Mouse (Mus musculus) hindbrain, embryonic 14.5 days (tissue): ENCODE results near the gene Sept5. TPM values are rescaled to one million over a fixed set of nuclear protein-coding genes. Genes with fewer than 3 reads are reported as not detected.

ENCODE experiments used
- ATAC-seq: fragments of 200-750 bp; cut with Nextera tagmentation; 2 replicates; pipeline ENCODE4 v1.8.0; 2017; ENCODE audit warnings: moderate number of reproducible peaks, mild to moderate bottlenecking, moderate TSS enrichment, moderate library complexity; ENCODE audit not compliant: low FRiP score
- DNase-seq: peaks from one replicate; pipeline ENCODE4 v3.0.0-alpha.2; 2015; ENCODE audit warnings: low spot score
- H3K27ac ChIP-seq: fragments of 300-500 bp; sonication (generic); 2 replicates; pipeline ENCODE4 v1.5.1; 2014; ENCODE audit warnings: mild to moderate bottlenecking, moderate library complexity
- H3K27me3 ChIP-seq: fragments of 300-500 bp; sonication (generic); 2 replicates; pipeline ENCODE4 v1.6.1; 2014; ENCODE audit warnings: mild to moderate bottlenecking, low read length, mixed read lengths; ENCODE audit not compliant: control insufficient read depth, insufficient read depth
- H3K36me3 ChIP-seq: fragments of 300-500 bp; sonication (generic); replicated peaks from 2 replicates; pipeline ENCODE4 v1.6.1; 2014; ENCODE audit not compliant: control insufficient read depth, insufficient read depth
- H3K4me1 ChIP-seq: fragments of 300-500 bp; sonication (generic); replicated peaks from 2 replicates; pipeline ENCODE4 v1.6.1; 2014; ENCODE audit warnings: antibody characterized with exemption, low read length, mixed read lengths; ENCODE audit not compliant: control insufficient read depth, insufficient read depth
- H3K4me2 ChIP-seq: fragments of 300-500 bp; sonication (generic); replicated peaks from 2 replicates; pipeline ENCODE4 v1.6.1; 2014; ENCODE audit warnings: mild to moderate bottlenecking, moderate library complexity
- H3K4me3 ChIP-seq: fragments of 300-500 bp; sonication (generic); replicated peaks from 2 replicates; pipeline ENCODE4 v1.5.1; 2014; ENCODE audit warnings: mild to moderate bottlenecking, low read length
- H3K9ac ChIP-seq: fragments of 300-500 bp; sonication (generic); 2 replicates; pipeline ENCODE4 v1.6.1; 2014
- H3K9me3 ChIP-seq: fragments of 300-500 bp; sonication (generic); 2 replicates; pipeline ENCODE4 v1.6.1; 2016; ENCODE audit warnings: low read length; ENCODE audit not compliant: control insufficient read depth
- WGBS: fragments of 180-500 bp; shearing (Covaris S2); extraction: QIAGEN DNeasy Blood & Tissue Kit; methylation state at CpG from one replicate; pipeline ENCODE4 v1.1.7; 2014; 5-methylcytosine and 5-hydroxymethylcytosine counted together
- polyA plus RNA-seq: library from polyadenylated mRNA; unstranded; fragments of >200 nt; fragmentation: Nextera tagmentation; extraction: Ambion mirVana; gene quantifications from 2 replicates; pipeline ENCODE4 v1.2.1, GENCODE M21; 2014

Gene Sept5
- polyA plus RNA-seq, 1 experiment from 2014 or later = 192 TPM

- Histone ChIP-seq H3K4me1 (peaks cover 43% of the 10 kb centered on the region), H3K4me2 (peak overlapping the region; percentile 93), H3K36me3 (peaks cover 36% of the 10 kb centered on the region), H3K4me3 (peak overlapping the region; percentile 95), H3K9ac (peak overlapping the region; percentile 99), H3K9me3 (no peaks in the 10 kb centered on the region), H3K27me3 (peaks cover 40% of the 10 kb centered on the region), H3K27ac (no peak overlapping the region)
- DNase-seq (no peak), ATAC-seq (no peak)
- 44% methylated on average over 3 of the region's 3 CpGs for WGBS
Observed at GRCm38 (mm10) chr16:18627163-18627562, 2.6 kb downstream of the Sept5 start.

GRCm38 (mm10) chr16:18626376-18626878, 3.3 kb downstream of the Sept5 start, which contains the start of gene Gm49601:
Gm49601 (minus strand) TSS chr16:18626427.
- Histone ChIP-seq H3K4me3 (peak within 1 kb of the TSS; percentile 95), H3K27me3 (peaks cover 47% of the 10 kb centered on the region), H3K9me3 (no peaks in the 10 kb centered on the region), H3K27ac (no peak within 1 kb of the TSS), H3K36me3 (peaks cover 42% of the 10 kb centered on the region), H3K4me2 (peak within 1 kb of the TSS; percentile 93), H3K9ac (peak within 1 kb of the TSS; percentile 99), H3K4me1 (peaks cover 45% of the 10 kb centered on the region)
- 1% methylated on average over 40 of the region's 65 CpGs for WGBS
- DNase-seq (peak; percentile 83), ATAC-seq (peak; percentile 15)

GRCm38 (mm10) chr16:18625791-18626311, 3.9 kb downstream of the Sept5 start:
- Histone ChIP-seq H3K36me3 (peaks cover 42% of the 10 kb centered on the region), H3K4me2 (peak overlapping the region; percentile 93), H3K9me3 (no peaks in the 10 kb centered on the region), H3K4me1 (peaks cover 50% of the 10 kb centered on the region), H3K27me3 (peaks cover 53% of the 10 kb centered on the region), H3K4me3 (peak overlapping the region; percentile 95), H3K27ac (no peak overlapping the region), H3K9ac (peak overlapping the region; percentile 65)
- DNase-seq (no peak), ATAC-seq (no peak)
- WGBS = 12% methylated on average over 26 of the region's 26 CpGs

GRCm38 (mm10) chr16:18625097-18625496, 4.7 kb downstream of the Sept5 start:
- WGBS = 40% methylated on average over 14 of the region's 14 CpGs

GRCm38 (mm10) chr16:18624641-18625040, 5.1 kb downstream of the Sept5 start:
- Histone ChIP-seq H3K4me2 (no peak overlapping the region), H3K4me3 (no peak overlapping the region), H3K27ac (no peak overlapping the region), H3K4me1 (peaks cover 48% of the 10 kb centered on the region), H3K27me3 (peaks cover 65% of the 10 kb centered on the region), H3K9ac (no peak overlapping the region), H3K36me3 (peaks cover 53% of the 10 kb centered on the region), H3K9me3 (no peaks in the 10 kb centered on the region)
- ATAC-seq (no peak), DNase-seq (no peak)
- 25% methylated on average over 15 of the region's 15 CpGs for WGBS

More at GRCm38 (mm10) chr16:18625097-18625496, 4.7 kb downstream of the Sept5 start:
- Histone ChIP-seq H3K27ac (no peak overlapping the region), H3K4me2 (no peak overlapping the region), H3K4me1 (peaks cover 49% of the 10 kb centered on the region), H3K9ac (no peak overlapping the region), H3K36me3 (peaks cover 48% of the 10 kb centered on the region), H3K4me3 (0 out of 2 replicates have a peak overlapping the region, but pooled peaks have one; percentile 95), H3K27me3 (peaks cover 61% of the 10 kb centered on the region), H3K9me3 (no peaks in the 10 kb centered on the region)
- DNase-seq = no peak
- ATAC-seq = no peak

- DNase-seq = no peak
- Histone ChIP-seq H3K9me3 (no peaks in the 10 kb centered on the region), H3K9ac (no peak overlapping the region), H3K4me3 (no peak overlapping the region), H3K27me3 (peaks cover 72% of the 10 kb centered on the region), H3K4me2 (no peak overlapping the region), H3K4me1 (peaks cover 45% of the 10 kb centered on the region), H3K27ac (no peak overlapping the region), H3K36me3 (peaks cover 55% of the 10 kb centered on the region)
- WGBS = 33% methylated on average over 15 of the region's 15 CpGs
- ATAC-seq = no peak
Observed at GRCm38 (mm10) chr16:18623751-18624540, 5.8 kb downstream of the Sept5 start.

GRCm38 (mm10) chr16:18622916-18623750, 6.6 kb downstream of the Sept5 start:
- H3K27ac ChIP-seq = no peak overlapping the region
- no peak overlapping the region for H3K9ac ChIP-seq
- peaks cover 80% of the 10 kb centered on the region for H3K27me3 ChIP-seq
- H3K9me3 ChIP-seq = no peaks in the 10 kb centered on the region
- 28% methylated on average over 29 of the region's 29 CpGs for WGBS
- peaks cover 55% of the 10 kb centered on the region for H3K36me3 ChIP-seq
- no peak overlapping the region for H3K4me3 ChIP-seq
- DNase-seq (no peak), ATAC-seq (no peak)
- no peak overlapping the region for H3K4me2 ChIP-seq
- peaks cover 37% of the 10 kb centered on the region for H3K4me1 ChIP-seq

- Histone ChIP-seq H3K4me2 (peak within 1 kb of the TSS; percentile 65), H3K9ac (no peak within 1 kb of the TSS), H3K27ac (no peak within 1 kb of the TSS), H3K36me3 (peaks cover 55% of the 10 kb centered on the region), H3K4me1 (peaks cover 31% of the 10 kb centered on the region), H3K4me3 (peak within 1 kb of the TSS; percentile 32), H3K27me3 (peaks cover 81% of the 10 kb centered on the region), H3K9me3 (no peaks in the 10 kb centered on the region)
- DNase-seq (no peak), ATAC-seq (no peak)
- 16% methylated on average over 17 of the region's 17 CpGs for WGBS
Observed at GRCm38 (mm10) chr16:18622019-18622418, 7.7 kb downstream of the Sept5 start, which contains the start of gene Gp1bb. Gp1bb (minus strand) TSS chr16:18622403.
